Mouse (Mus musculus) gastrocnemius, adult 18-20 months (tissue): ENCODE results near the gene Ppp1r13b. TPM values are rescaled to one million over a fixed set of nuclear protein-coding genes. Genes with fewer than 3 reads are reported as not detected.

Source experiments
- DNase-seq: peaks from one replicate; pipeline ENCODE4 v3.0.0; 2021; ENCODE audit warnings: low spot score
- total RNA-seq, 2 experiments: library from RNA; stranded (reverse); gene quantifications; 2 replicates each; pipeline ENCODE4 v1.2.3; 2021

The Ppp1r13b gene
- total RNA-seq, 2 experiments from 2014 or later = 7.3 to 9.1 TPM

GRCm38 (mm10) chr12:111882852-111883251 lies 25.1 kb downstream of the Ppp1r13b start:
- DNase-seq = no peak

- no peak for DNase-seq
These were observed 25.9 kb downstream of the Ppp1r13b start for GRCm38 (mm10) chr12:111882022-111882421.

DNA sequence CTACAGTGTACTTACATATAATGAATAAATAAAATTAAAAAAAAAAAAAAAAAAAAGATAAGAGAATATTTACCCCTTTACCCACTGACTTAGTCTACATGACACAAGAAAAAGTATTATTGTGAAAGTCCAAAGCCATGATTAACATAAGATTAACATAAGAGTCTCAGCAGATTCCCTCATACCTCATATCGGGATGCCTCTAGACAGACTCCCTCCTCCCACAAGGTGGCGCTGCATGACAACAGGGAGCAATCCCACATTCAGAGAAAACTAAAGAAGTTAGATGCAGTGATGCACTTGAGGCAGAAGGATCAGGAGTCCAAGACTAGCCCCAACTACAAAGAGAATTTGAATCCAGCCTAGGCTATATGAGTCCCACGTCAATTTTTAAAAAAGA lies 29.7 kb downstream of the Ppp1r13b start:
- DNase-seq = peak; percentile 80

DNA sequence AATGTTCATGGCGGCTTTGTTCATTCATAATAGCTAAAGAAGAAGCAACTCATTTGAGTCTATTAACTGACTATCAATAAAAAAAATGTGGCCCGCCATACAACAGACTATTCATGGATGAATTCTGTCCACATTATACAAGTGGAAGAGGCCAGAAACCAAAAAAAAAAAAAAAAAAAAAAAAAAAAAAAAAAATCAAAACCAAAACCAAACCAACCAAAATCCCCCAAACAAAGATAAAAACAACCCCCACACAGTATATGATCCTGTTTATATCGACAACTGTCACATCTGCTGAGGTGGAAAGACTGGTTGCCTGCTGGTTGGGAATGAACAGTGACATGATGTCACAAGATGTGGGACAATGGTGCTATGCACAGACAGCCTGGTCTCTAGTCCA lies 32.4 kb downstream of the Ppp1r13b start:
- no peak for DNase-seq

DNA sequence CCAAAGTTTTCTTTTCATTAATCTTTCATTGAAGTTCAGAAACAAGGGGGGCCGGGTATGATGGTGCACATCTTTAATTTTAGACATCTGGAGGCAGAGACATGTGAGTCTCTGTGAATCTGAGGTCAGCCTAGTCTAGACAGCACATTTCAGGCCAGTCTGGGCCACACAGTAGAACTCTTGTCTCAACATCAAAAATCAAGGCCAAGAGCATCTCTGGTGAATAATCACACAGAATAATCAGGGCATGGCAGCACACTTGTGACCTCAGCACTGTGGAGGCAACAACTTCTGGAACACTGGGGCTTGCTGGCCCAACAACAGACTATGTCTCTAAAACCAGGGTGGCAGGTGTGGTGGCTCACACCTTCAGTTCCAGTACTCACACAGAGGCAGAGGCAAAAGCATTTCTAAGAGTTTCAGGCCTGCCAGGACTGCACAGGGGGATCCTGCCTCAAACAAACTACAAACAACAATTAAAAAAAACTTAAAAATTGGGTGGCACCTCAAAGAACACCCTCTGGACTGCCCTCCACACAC lies 33.2 kb downstream of the Ppp1r13b start:
- DNase-seq = no peak

DNA sequence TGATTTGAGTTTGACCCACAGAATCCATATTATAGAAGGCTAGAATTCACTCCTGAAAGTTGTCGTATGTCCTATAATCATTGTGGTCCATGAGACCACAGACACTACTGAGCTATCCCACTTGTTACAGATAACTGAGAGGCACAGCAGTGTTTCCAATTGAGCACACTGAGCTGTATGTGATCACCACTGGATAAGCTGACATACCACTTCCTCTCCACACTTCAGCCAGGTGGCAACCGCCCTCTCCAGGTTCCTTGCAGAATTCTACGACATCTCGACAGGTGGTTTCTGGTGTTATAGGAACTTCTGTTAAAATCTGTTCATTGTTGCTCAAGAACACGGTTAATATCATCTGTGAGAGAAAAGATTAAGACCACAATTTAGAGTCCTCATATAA lies 35.8 kb downstream of the Ppp1r13b start:
- no peak for DNase-seq

DNA sequence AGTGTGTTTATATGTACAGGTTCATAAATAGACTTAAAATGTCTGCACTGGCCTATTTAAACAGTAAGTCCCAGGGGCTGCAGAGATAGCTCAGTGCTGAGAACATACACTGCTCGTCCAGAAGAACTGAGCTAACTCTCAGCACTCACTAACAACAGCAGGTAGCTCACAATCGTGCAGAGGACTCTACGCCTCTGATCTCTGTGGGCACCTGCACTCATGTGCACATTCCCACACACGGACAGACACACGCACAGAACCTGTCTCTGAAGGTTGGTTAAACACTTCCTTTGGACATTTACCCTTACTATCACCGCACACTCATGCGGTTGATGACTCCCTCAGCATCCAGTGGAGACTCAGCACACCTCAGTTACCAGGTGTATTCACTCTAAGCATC lies 37.1 kb downstream of the Ppp1r13b start:
- no peak for DNase-seq

DNA sequence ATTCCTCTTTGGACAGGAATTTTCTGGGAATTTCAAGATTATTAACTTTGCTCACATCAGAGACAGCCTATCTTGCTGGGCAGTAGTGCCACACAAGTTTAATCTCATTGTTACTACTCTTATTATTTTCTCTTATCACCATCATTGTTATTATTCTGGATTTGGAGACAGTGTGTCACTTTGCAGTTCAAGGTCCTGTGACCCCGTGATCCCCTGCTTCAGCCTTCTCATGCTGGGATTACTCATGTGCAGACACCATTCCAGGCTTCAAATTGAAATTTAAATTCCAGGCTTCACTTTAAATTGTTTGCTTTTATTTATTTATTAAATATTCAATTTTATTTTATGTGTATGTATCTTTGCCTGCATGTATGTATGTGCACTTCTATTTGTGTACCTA lies 38.1 kb downstream of the Ppp1r13b start:
- no peak for DNase-seq

DNA sequence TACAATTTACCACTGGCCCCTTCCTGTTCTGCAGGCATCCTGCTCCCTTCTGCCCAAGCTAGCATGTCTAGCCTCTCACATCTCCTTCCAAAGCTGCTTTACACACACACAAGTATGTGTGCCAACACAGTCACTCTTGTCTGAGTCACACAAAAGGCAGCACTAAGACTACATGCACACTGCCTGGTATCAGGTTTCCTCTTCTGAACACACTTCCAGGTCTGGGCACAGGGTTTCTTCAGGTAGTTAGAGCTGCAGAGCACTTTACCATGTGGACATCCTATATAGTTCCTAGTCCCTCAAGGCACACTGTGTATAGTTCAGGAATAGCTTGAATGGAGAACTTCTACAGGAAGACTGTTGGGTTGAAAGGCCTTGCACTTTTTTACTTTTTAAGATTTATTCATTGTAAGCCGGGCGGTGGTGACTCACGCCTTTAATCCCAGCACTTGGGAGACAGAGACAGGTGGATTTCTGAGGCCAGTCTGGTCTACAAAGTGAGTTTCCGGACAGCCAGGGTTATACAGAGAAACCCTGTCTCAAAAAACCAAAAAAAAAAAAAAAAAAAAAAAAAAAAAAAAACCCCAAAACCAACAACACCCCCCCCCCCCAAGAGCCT lies 43.6 kb downstream of the Ppp1r13b start:
- DNase-seq = no peak

DNA sequence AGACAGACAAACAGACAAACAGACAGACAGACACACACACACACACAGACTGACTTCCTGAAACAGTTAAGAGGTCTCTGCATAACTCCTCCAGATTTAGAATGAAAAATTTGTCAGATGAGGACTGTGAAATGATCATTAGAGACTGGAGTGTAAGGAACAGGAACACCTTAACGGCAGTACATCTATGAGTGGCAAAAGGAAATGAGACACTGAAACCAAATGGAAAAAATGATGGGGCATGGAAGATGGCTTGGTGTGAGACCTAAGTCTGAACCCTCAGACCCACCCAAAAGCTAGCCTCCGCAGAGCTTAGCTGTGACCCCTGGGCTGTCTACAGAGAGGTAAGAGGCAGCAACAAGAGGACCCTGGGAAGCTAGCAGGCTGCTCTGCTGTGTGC lies 52.5 kb downstream of the Ppp1r13b start:
- no peak for DNase-seq

GRCm38 (mm10) chr12:111853546-111853945 lies 54.4 kb downstream of the Ppp1r13b start:
- DNase-seq = no peak

- peak; percentile 69 for DNase-seq
These were observed 54.9 kb downstream of the Ppp1r13b start for GRCm38 (mm10) chr12:111853011-111853436.

DNA sequence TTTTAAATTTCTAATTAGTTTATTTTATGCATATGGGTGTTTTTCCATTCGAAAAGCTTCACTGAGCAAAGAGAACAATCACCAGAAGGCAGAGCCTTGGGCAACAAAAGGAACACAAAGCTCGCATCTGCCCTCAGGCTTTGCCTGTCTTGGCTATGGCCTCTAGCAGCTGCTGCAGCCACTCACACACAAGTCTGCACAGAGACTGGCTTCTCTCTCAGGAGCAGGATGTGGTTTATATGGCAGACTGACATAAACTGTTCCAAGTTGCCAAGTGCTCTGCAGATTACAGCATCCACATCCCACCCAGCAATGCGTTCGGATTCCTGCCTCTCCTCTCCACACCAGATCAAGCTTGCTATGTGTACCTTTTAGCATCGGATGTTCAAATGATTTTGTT lies 56.2 kb downstream of the Ppp1r13b start:
- DNase-seq = no peak

DNA sequence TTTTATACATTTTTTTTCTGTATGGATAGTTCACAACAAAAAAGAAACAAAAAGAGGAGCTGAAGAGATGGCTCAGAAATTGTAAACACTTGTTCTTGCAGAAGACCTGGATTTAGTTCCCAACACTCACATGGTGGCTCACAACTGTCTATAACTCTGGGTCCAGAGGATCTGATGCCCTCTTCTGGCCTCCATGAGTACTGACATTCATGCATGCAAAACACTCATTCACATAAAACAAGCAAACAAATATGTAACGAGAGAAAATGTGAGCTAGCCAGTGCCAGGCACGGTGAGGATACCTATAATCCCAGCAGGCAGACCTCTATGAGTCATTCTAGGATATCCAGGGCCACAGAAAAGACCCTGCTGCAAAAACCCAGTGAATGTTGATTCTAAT lies 56.7 kb downstream of the Ppp1r13b start:
- DNase-seq = no peak

GRCm38 (mm10) chr12:111848300-111848798 lies 59.6 kb downstream of the Ppp1r13b start:
- peak; percentile 32 for DNase-seq

- DNase-seq = no peak
These were observed 61.1 kb downstream of the Ppp1r13b start for GRCm38 (mm10) chr12:111846815-111847214.

GRCm38 (mm10) chr12:111845953-111846352 lies 62.0 kb downstream of the Ppp1r13b start:
- DNase-seq = no peak

- no peak for DNase-seq
These were observed 64.4 kb downstream of the Ppp1r13b start for GRCm38 (mm10) chr12:111843470-111843869.

- no peak for DNase-seq
These were observed 65.1 kb downstream of the Ppp1r13b start for GRCm38 (mm10) chr12:111842565-111843433.

DNA sequence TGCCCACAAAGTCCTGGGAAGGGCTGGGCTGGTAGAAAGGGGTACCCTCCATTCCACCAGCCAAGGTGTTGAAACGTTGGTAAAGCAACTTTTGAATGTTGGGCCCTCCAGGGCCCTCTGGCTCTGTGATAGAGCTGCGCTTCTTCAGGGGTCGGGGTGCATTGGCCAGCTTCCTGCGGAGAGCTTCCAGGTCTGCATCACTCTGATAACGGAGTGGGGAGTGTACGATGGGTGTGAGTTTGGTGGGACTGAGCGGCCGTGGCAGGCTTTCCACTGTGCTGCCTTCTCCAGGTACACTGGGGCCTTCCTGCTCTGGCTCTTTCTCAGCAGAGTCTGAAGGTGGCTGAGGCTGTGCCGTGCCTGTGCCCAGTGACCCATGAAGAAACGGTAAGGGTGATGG lies 74.5 kb downstream of the Ppp1r13b start:
- no peak for DNase-seq

DNA sequence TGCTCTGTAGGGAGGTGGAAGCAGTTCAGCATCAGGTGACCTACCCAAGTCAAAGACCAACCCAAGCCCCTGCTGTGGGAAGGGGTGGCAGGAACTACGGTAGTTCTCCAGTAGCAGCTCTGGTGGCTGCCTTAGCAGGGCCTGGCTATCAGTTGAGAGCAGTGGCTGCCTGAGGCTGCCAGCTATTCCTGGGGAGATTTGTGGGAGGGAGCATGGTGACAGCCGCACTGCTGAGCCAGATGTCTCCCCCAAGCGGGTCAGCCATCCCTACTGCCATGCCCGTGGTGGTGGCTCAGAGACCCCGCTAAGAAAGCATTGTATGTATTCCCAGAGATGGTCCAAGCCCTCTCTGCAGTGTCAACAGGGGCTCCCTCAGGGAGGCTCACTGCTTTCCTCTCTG lies 75.3 kb downstream of the Ppp1r13b start:
- DNase-seq = no peak

GRCm38 (mm10) chr12:111830375-111830774 lies 77.5 kb downstream of the Ppp1r13b start:
- DNase-seq = no peak

- no peak for DNase-seq
These were observed 78.0 kb downstream of the Ppp1r13b start for GRCm38 (mm10) chr12:111829954-111830353.
